Mouse (Mus musculus) small intestine, adult 2 months (tissue): ENCODE measurements at regions not wholly inside any gene's neighbourhood (a gene's known extent, or its start where the extent isn't known, plus 50 kb on each side); places are given as distances from the start of the nearest gene placed in this dataset.

Experiments used
- CTCF ChIP-seq: fragments of 200-500 bp; IDR thresholded peaks from 2 replicates; pipeline ENCODE4 v1.5.1; 2012; ENCODE audit warnings: low read depth, mild to moderate bottlenecking, control low read depth, inconsistent platforms, low read length, moderate library complexity, mixed read lengths; ENCODE audit not compliant: insufficient replicate concordance, insufficient read length; ENCODE audit errors: extremely low read depth
- POLR2A ChIP-seq: fragments of 200-500 bp; IDR thresholded peaks from 2 replicates; pipeline ENCODE4 v1.6.1; 2012; ENCODE audit warnings: low read depth, mild to moderate bottlenecking, control low read depth, inconsistent platforms, low read length, moderate library complexity

- TF ChIP-seq CTCF (no peak), POLR2A (no peak)
Measured at GRCm38 (mm10) chr6:31157429-31157828, 198.6 kb upstream of the Klf14 start.
